Mouse (Mus musculus) spleen, postnatal 36 days (tissue): Measurements from ENCODE around the gene Iqsec2.

Experiments used
- DNase-seq, 2 experiments: peaks; one replicate each; pipeline ENCODE4 v3.0.0; 2022; ENCODE audit warnings: low spot score in 2 of 2, mixed read lengths in 1 of 2

Gene Iqsec2

DNA sequence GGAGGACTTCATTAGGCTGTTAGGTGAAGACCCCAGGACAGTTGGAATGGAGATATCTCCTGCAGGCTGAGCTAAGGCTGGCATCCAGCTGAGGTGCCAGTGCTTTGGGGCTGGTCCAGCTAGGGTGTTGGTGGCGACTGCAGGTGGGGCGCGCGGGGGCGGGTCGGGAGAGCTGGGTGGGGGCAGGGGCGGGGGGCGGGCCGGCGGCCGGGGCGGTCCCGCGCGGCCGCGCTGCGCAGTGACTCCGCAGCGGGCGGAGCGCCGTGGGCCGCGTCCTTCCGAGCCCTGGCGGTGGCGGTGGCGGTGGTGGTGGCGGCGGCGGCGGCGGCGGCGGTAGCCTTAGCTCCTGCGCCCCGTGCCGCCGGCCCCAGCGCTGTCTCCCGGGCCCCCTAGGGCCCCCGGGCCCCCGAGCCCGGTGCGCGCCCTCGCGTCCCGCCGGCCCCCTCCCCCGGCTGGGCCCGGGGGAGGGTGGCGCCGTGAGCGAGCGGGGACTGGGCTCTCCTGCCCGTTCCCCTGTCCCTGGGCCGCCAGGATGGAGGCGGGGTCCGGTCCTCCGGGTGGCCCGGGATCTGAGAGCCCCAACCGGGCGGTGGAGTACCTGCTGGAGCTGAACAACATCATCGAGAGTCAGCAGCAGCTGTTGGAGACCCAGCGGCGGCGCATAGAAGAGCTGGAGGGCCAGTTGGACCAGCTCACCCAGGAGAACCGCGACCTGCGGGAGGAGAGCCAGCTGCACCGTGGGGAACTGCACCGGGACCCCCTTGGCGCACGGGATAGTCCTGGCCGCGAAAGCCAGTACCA, at the start of gene Iqsec2:
TSS of gene Iqsec2 (plus strand) at position 328 of the 801 bp plus-strand sequence.
- no peak for DNase-seq

GRCm38 (mm10) chrX:152097572-152097971, 46.5 kb upstream of the Iqsec2 start:
- DNase-seq = no peak

DNA sequence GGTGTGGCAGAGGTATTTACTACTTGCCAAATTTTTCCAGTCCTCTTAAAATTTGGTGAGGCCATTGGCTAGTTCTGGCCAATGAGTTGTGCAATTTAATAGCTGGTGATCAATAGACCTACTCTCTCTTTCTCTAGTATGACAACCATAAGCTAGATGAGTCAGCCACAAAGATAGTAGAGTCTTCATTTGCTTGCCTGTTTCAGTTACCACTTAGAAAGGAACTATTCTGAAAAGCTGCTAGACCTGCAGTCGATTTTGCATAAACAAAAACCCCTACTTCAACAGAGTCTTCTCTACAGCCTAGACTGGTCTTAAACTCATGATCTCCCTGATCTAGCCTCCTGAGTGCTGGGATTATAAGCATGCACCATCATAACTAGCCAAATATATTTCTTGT, 22.4 kb upstream of the Iqsec2 start:
- DNase-seq = no peak

- DNase-seq = no peak
Observed at GRCm38 (mm10) chrX:152130777-152131176, 13.3 kb upstream of the Iqsec2 start.

- no peak for DNase-seq
Observed at GRCm38 (mm10) chrX:152132029-152132428, 12.0 kb upstream of the Iqsec2 start.

- DNase-seq = no peak
Observed at GRCm38 (mm10) chrX:152135195-152135594, 8.9 kb upstream of the Iqsec2 start.

DNA sequence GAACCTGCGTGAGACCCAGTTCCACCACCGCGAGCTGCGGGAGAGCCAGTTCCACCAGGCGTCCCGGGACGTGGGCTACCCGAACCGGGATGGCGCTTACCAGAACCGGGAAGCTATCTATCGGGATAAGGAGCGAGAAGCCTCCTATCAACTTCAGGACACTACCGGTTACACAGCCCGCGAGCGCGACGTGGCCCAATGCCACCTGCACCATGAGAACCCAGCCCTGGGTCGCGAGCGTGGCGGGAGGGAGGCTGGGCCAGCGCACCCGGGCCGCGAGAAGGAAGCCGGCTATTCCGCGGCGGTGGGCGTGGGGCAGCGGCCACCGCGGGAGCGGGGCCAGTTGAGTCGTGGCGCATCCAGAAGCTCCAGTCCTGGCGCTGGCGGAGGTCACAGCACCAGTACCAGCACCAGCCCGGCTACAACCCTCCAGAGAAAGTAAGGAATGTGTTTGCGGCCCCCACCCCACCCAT, 710 bp downstream of the Iqsec2 start:
- no peak for DNase-seq

GRCm38 (mm10) chrX:152146150-152146549, 2.1 kb downstream of the Iqsec2 start:
- no peak for DNase-seq

DNA sequence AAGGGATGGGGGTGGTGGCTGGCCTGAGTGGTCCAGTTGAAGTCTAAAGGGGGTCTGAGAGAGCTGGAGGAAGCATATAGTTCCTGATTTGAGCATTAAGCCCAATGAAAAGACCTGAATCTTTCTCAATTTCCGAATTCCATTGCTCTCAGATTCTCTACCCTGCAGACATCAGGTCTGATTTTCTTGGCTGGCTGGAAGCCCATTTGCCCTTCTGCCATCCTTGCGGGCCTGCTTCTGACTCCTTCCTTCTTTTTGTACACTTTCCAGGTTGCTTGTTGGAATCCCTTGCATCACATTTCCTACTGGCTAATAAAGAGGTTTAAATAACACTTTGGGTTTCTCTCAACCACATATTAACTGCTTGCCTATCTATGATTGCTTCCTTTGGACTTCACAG, 2.6 kb downstream of the Iqsec2 start:
- no peak for DNase-seq

DNA sequence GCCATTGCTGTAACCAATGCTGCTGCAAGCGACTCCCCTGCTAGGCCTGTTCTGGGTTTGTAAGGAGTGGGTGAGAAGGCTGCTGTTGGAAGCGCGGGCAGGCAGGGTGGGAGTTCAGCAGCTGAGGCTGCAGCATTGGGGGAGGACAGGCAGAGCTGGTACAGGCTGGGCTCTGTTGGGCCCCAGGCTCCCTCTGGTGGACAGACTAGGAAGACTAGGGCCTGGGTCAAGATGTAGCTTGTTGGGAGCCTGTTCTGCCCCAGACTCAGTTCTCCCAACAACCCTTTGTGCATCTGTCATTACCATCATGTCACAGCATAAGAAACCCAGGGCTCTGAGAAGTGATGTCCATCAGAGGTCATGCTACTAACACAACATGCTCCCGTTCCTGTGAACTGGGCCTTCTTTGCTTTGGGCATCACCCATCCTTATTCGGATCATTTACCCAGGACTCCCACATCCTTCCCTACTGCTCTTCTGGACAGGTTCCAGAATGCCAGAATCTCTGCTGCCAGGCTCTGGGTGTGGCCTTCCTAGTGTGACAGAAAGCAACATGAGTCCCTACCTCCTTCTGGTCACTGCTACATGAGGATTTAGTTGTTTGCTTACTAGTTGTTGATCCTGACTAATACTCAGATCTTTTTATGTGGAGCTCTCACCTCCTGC, 3.5 kb downstream of the Iqsec2 start:
- DNase-seq = peak; percentile 9 to 35

DNA sequence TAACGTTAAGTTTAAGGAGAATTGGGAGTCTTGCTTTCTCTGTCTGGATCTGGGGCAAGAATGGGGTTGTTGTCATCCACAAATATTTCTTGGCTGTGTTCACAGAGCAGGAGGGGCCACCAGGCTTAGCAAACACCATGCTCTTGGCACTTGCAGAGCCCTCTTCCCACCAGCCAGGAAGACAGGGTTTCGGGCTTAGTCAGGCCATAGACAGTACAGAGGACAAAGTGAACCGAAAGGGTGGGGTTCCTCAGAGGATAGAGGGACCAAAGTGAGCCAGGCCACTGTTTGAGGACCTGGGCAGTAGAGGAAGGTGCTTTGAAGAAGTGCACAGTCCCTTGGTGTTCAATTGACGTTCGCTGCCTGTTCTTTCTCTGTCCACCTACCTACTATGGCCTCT, 4.6 kb downstream of the Iqsec2 start:
- DNase-seq = no peak

DNA sequence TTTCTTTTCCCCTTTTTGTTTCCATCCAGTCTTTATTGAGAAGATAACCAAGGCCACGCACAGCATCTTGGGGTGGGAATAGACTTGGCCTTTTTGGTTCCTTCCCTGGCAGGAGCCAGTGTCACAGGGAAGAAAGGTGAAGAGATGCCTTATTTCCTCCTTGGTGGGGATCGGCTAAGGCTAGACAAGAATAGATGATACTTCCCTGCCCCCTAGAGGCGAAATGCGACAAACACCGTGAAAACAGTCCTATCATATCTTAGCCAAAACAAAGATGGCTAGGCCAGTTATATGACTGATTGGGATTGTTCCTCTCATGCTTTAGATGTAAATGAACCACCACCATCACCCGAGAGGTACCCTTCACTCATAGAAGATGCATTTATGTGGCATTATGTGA, 7.6 kb downstream of the Iqsec2 start:
- DNase-seq = peak; percentile 14 to 31

DNA sequence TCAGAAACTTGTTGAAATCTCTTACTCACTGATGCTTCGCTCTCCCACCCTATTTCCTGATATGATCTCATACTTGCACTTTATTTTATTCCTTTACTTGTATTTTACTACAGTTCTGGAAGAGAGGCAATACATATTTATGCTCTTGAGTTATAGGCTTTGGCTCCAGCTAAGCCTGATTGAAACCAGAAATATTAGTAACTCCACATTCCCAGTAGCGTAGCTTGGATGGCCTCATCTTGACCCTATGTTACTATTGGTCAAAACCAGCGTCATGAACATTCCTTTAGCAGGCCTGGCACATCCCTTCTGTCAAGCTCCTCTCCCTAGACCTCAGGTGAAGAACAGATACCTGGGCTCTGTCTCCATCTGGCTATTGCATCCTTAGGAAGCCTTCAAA, 14.2 kb downstream of the Iqsec2 start:
- no peak for DNase-seq

DNA sequence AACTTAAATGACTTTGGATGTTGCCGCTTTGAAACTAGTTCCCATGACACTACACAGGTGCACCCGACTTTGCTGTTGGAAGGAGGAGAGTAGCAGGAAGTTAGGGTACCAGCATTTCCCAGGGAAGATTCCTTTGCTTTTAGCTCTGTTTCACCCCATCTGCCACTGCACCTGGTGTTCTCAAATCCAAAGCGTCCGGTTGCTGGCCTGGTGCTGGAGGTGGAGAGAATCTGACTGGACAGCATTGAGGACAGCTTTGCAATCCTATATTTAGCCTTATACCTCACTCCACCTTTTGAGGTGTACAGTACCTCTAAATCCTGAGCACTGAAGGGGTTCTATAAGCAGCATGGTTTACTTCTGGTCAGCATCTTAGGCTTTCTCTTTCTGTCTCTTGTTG, 17.3 kb downstream of the Iqsec2 start:
- no peak for DNase-seq

DNA sequence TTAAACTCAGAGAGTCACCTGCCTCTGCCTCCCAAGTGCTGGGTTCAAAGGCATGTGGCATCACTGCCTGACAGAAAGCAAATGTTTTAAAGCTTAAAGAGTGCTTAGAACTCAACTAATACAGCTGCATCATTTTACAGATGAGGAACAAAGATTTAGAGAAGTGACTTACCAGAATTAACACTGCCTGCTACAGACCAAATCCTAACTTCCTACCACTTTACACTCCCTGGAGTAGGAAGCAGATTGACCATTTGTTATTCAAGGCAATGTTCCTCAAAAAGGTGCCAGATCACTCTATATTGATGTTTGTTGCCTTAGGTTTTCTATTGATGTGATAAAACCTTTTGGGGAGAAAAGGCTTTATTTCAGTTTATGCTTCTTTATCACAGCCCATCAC, 20.0 kb downstream of the Iqsec2 start:
- no peak for DNase-seq

GRCm38 (mm10) chrX:152166161-152166560, 22.1 kb downstream of the Iqsec2 start:
- DNase-seq = no peak

DNA sequence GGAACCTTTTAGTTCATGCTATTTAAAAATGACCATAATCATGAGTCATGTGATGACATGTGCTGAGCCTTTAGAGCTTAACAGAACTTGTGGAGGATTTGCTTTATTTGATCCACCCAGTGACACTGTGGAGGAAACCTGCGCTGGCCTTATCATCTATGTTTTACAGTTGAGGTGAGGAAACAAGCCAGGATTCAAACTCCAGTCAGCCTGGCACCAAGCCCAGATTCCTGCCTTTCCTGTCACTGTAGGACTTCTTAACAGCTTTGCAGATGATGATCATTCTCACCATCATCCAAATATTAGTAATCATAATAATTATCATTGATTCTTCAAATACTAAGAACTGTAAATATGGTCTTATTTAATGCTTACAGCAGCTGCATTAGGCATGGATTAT, 24.5 kb downstream of the Iqsec2 start:
- DNase-seq = no peak

GRCm38 (mm10) chrX:152171041-152172026, 27.3 kb downstream of the Iqsec2 start:
- no peak for DNase-seq

GRCm38 (mm10) chrX:152172487-152172935, 28.4 kb downstream of the Iqsec2 start:
- DNase-seq = peak; percentile 25 to 42

GRCm38 (mm10) chrX:152175284-152175683, 31.2 kb downstream of the Iqsec2 start:
- DNase-seq = peak; percentile 8 to 9

DNA sequence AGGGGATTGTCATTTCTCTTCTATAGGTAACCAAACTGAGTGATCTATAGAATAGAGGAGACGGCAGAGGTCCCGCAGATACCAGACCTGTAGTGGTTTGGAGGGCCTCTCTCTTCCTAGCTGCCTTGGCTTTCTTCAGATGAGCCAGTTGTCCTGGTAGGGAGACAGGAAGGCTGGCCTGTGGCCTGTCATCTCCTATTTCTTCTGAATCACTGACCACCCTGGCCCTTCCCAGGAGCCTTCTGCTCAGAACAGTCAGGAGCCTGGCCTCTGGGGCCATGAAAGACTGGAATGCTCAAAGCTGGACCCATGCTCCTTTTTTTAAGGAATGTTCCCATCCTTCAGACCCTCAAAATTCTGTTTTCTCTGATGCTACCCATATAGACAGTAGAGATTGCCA, 33.8 kb downstream of the Iqsec2 start:
- no peak for DNase-seq
